Mouse (Mus musculus) hindbrain, embryonic 13.5 days (tissue): ENCODE measurements around the gene Azin2. TPM values are rescaled to one million over a fixed set of nuclear protein-coding genes. Genes with fewer than 3 reads are reported as not detected.

Experiments used
- ATAC-seq: fragments of 200-750 bp; cut with Nextera tagmentation; 2 replicates; pipeline ENCODE4 v1.8.0; 2017; ENCODE audit warnings: moderate TSS enrichment; ENCODE audit not compliant: low FRiP score
- H3K27ac ChIP-seq: fragments of 300-500 bp; sonication (generic); 2 replicates; pipeline ENCODE4 v1.5.1; 2015; ENCODE audit warnings: inconsistent platforms, mild to moderate bottlenecking, moderate library complexity
- H3K27me3 ChIP-seq: fragments of 300-500 bp; sonication (generic); 2 replicates; pipeline ENCODE4 v1.6.1; 2015; ENCODE audit warnings: mild to moderate bottlenecking, inconsistent platforms
- H3K36me3 ChIP-seq: fragments of 300-500 bp; sonication (generic); 2 replicates; pipeline ENCODE4 v1.6.1; 2015; ENCODE audit warnings: mild to moderate bottlenecking, inconsistent platforms
- H3K4me1 ChIP-seq: fragments of 300-500 bp; sonication (generic); replicated peaks from 2 replicates; pipeline ENCODE4 v1.6.1; 2015; ENCODE audit warnings: inconsistent platforms
- H3K4me2 ChIP-seq: fragments of 300-500 bp; sonication (generic); 2 replicates; pipeline ENCODE4 v1.6.1; 2015; ENCODE audit warnings: inconsistent platforms, mild to moderate bottlenecking, moderate library complexity
- H3K4me3 ChIP-seq: fragments of 300-500 bp; sonication (generic); 2 replicates; pipeline ENCODE4 v1.5.1; 2015; ENCODE audit warnings: mild to moderate bottlenecking, inconsistent platforms
- H3K9ac ChIP-seq: fragments of 300-500 bp; sonication (generic); 2 replicates; pipeline ENCODE4 v1.6.1; 2015; ENCODE audit warnings: mild to moderate bottlenecking, inconsistent platforms
- H3K9me3 ChIP-seq: fragments of 300-500 bp; sonication (generic); 2 replicates; pipeline ENCODE4 v1.6.1; 2016; ENCODE audit warnings: inconsistent platforms
- WGBS: fragments of 180-500 bp; shearing (Covaris S2); methylation state at CpG from one replicate; pipeline ENCODE4 v1.1.7; 2015; 5-methylcytosine and 5-hydroxymethylcytosine counted together
- polyA plus RNA-seq: library from polyadenylated mRNA; unstranded; fragments of >200 nt; fragmentation: Nextera tagmentation; extraction: Ambion mirVana; gene quantifications from 2 replicates; pipeline ENCODE4 v1.2.1, GENCODE M21; 2015

Azin2 gene
- polyA plus RNA-seq, 1 experiment from 2014 or later: 18.4 TPM

DNA sequence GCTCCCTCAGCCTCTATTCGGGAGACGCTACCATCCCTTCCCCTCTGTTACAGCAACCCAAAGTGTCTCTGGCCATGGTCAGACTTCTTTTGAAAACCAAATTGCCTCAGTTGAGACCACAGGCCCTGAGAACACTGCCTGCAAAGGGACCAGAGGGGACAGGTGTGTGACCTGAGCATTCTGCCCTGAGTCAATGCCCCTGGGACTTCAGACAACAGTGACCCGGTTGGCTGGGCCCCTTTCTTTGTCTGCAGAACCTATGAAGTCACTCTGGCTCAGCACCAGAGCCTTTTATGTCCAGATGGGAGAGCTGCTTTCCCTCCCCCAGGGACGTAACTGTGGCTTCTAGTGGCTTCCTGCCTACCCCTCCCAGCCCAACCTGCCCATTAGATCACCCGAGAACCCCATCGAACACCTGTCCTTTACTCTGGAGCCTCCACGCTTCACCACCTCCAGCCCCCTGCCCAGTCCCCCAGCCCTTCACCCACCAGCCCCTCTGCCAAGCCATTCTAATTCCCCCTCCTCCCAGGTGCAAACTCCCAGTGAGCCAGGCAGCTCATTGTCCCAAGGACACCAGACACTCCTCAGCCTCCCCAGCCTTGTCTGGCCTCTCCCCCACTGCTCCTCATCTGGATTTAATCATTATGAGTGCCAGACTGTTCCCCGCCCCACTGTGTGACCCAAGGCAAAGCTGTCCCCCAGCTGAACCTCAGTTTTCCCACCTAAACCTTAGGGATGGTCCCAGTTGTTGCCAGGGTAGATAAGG lies 58.0 kb downstream of the Azin2 start:
- Histone ChIP-seq H3K27ac (peak overlapping the region; percentile 25; the same call in 1 of the 2 replicates), H3K4me2 (no peak overlapping the region), H3K27me3 (0 out of 2 replicates have a peak, but pooled peaks cover 4% of the 10 kb centered on the region), H3K4me3 (no peak overlapping the region), H3K9ac (0 out of 2 replicates have a peak overlapping the region, but pooled peaks have one; percentile 11), H3K9me3 (no peaks in the 10 kb centered on the region), H3K4me1 (peaks cover 50% of the 10 kb centered on the region), H3K36me3 (peaks cover 35% of the 10 kb centered on the region)
- no peak for ATAC-seq
- 51% methylated on average over 8 of the region's 8 CpGs for WGBS

DNA sequence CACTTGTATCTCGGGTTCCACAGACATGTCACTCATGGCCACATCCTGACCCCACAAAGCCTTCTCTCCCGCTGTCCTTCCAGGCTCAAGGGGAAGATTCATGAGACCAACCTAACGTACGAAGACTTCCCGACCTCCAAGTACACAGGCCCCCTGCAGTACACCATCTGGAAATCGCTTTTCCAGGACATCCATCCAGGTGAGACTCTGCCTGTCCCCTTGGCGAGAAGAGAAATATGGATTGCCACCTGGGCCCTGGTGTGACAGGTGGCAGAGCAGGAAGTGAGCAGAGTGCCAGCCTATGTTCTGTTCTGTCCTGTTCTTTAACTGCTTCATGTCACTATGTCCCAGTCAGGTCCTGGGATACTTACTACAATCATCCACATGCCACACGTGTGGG lies 59.9 kb downstream of the Azin2 start:
- Histone ChIP-seq H3K27ac (no peak overlapping the region), H3K4me3 (no peak overlapping the region), H3K4me2 (no peak overlapping the region), H3K36me3 (peaks cover 30% of the 10 kb centered on the region), H3K27me3 (0 out of 2 replicates have a peak, but pooled peaks cover 4% of the 10 kb centered on the region), H3K4me1 (peaks cover 65% of the 10 kb centered on the region), H3K9ac (no peak overlapping the region), H3K9me3 (no peaks in the 10 kb centered on the region)
- 92% methylated on average over 8 of the region's 8 CpGs for WGBS
- no peak for ATAC-seq

DNA sequence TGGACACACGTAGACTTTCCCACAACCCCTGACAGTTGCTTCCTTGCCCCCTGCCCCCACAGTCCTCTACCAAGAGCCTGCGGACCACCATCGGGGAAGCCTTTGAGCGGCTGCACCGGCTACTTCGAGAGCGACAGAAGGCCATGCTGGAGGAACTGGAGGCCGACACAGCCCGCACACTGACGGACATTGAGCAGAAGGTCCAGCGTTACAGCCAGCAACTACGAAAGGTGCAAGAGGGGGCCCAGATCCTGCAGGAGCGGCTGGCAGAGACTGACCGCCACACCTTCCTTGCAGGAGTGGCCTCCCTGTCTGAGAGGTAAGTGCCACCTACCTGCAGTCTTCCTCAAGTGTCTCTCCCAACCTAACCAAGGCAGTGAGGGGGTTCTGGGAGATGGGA lies 61.8 kb downstream of the Azin2 start:
- peak overlapping the region; percentile 97 for H3K27ac ChIP-seq
- H3K9me3 ChIP-seq: no peaks in the 10 kb centered on the region
- H3K27me3 ChIP-seq: peaks cover 13% of the 10 kb centered on the region; the same call in 1 of the 2 replicates
- WGBS: 83% methylated on average over 14 of the region's 14 CpGs
- peaks cover 30% of the 10 kb centered on the region for H3K36me3 ChIP-seq
- no peak overlapping the region for H3K4me2 ChIP-seq
- peaks cover 52% of the 10 kb centered on the region for H3K4me1 ChIP-seq
- H3K4me3 ChIP-seq: no peak overlapping the region
- peak overlapping the region; percentile 67; the same call in 1 of the 2 replicates for H3K9ac ChIP-seq
- ATAC-seq: no peak

DNA sequence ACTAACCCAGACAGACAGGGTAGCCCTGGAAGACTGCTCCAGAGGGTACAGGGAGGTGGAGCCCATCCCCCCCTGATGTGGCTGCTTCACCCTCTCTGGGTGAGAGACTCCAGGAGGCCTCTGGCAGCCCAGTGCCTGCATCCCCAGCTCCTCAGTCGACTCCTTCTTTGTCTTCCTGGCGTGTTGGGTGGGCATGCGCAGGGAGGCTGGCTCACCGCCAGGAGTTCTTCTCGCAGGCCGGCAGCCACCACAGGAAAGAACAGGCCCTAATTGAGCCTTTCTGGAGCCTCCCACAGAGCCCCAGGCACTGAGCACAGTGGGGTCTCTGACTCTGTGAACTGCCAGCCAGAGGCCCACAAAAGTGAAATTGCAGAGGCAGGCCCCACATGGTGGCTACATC lies 62.9 kb downstream of the Azin2 start:
- Histone ChIP-seq H3K36me3 (peaks cover 34% of the 10 kb centered on the region), H3K4me2 (0 out of 2 replicates have a peak overlapping the region, but pooled peaks have one; percentile 4), H3K9me3 (no peaks in the 10 kb centered on the region), H3K4me1 (peaks cover 44% of the 10 kb centered on the region), H3K9ac (peak overlapping the region; percentile 67), H3K27ac (peak overlapping the region; percentile 97), H3K4me3 (no peak overlapping the region), H3K27me3 (peaks cover 13% of the 10 kb centered on the region; the same call in 1 of the 2 replicates)
- ATAC-seq: peak; percentile 86
- WGBS: 0% methylated on average over 6 of the region's 6 CpGs

DNA sequence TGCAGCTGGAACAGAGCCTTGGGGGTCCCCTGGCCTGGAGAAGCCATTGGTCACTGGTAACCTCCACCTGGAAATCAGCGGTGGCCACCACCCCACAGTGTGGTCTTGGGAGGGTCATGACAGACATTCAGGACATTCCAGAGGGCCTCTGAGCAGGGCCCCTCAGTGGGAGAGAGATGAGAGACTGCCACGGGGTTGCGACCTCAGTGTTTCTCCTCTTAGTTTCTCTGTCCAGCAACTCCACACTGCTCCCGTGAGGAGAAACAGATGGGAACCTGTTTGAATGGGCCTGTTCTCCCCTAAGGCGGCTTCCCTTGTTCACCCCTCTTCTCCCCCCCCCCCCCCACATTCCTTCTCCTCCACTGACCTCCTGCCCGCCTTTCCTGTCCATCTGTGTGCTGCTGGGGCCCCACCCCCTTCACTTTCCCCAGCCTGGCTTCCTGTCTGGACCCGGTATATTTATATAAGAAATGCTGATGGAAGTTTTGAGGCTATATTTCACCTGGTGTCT lies 64.3 kb downstream of the Azin2 start:
- H3K4me3 ChIP-seq: no peak overlapping the region
- peak overlapping the region; percentile 97 for H3K27ac ChIP-seq
- WGBS: 22% methylated on average over 6 of the region's 7 CpGs
- no peaks in the 10 kb centered on the region for H3K9me3 ChIP-seq
- H3K36me3 ChIP-seq: peaks cover 26% of the 10 kb centered on the region
- H3K9ac ChIP-seq: 0 out of 2 replicates have a peak overlapping the region, but pooled peaks have one; percentile 67
- peaks cover 43% of the 10 kb centered on the region for H3K4me1 ChIP-seq
- no peak overlapping the region for H3K4me2 ChIP-seq
- ATAC-seq: no peak
- peaks cover 13% of the 10 kb centered on the region; the same call in 1 of the 2 replicates for H3K27me3 ChIP-seq

DNA sequence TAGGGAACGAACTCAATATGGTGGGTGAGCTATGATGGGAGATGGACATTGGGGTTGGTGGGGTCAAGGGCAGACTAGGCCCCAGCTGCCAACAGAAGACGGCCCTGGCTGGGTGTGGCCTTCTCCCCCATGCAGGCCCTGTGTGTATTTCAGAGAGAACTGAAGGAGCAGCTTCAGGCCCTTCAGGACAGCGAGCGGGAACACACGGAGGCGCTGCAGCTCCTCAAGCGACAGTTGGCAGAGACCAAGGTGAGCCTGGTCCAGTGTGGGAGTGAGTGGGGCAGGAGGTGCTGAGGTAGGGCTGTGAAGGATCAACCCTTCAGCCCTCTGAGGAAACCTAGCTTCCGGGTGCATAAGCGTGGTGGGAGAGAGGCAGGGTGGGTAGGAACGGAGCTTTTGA lies 65.6 kb downstream of the Azin2 start:
- Histone ChIP-seq H3K4me2 (no peak overlapping the region), H3K9me3 (no peaks in the 10 kb centered on the region), H3K27me3 (peaks cover 8% of the 10 kb centered on the region; the same call in 1 of the 2 replicates), H3K9ac (no peak overlapping the region), H3K36me3 (peaks cover 17% of the 10 kb centered on the region), H3K4me3 (no peak overlapping the region), H3K27ac (no peak overlapping the region), H3K4me1 (peaks cover 55% of the 10 kb centered on the region)
- 91% methylated on average over 10 of the region's 10 CpGs for WGBS
- ATAC-seq: no peak

DNA sequence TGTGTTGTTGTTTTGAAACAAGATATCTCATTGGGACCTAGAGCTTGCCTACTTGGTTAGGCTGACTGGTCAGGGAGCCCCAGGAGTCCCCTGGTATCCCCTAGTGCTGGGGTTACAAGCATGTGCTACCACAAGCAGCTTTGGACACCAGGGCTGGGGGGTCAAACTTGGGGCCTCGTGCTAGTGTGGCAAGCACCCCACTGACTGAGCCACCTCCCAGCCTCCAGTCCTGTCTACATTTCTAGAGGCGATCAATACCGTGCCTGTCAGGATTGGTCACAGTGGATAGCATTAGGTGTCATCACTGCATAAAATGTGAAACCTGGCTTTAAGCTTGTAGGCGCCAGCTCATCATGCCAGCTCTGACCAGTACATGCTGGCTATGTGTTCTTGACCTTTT lies 66.4 kb downstream of the Azin2 start:
- H3K9me3 ChIP-seq: no peaks in the 10 kb centered on the region
- H3K4me2 ChIP-seq: no peak overlapping the region
- peaks cover 8% of the 10 kb centered on the region; the same call in 1 of the 2 replicates for H3K27me3 ChIP-seq
- peaks cover 14% of the 10 kb centered on the region for H3K36me3 ChIP-seq
- H3K4me1 ChIP-seq: peaks cover 63% of the 10 kb centered on the region
- 92% methylated on average over 4 of the region's 4 CpGs for WGBS
- H3K9ac ChIP-seq: no peak overlapping the region
- ATAC-seq: no peak
- no peak overlapping the region for H3K27ac ChIP-seq
- no peak overlapping the region for H3K4me3 ChIP-seq

DNA sequence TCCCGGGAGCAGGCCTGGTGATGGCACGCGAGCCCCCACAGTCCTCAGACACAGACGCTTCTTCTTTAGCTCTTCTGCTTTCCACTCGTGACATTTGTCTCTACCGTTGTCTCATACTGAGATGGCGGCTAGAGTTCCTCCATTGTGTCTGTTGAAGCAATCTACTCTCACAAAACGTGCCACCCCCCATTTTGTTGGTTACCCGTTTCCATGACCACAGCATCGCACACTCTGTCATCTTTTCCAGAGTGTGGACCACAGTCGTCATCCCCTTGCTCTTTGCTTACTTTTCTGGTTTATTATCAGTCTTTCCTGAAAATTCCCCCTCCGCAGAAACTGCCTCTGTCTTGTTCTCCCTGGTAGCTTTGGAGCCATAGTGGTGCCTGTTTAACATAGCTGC lies 68.1 kb downstream of the Azin2 start:
- WGBS: 74% methylated on average over 12 of the region's 12 CpGs
- Histone ChIP-seq H3K4me3 (no peak overlapping the region), H3K27ac (no peak overlapping the region), H3K9me3 (no peaks in the 10 kb centered on the region), H3K9ac (no peak overlapping the region), H3K36me3 (peaks cover 9% of the 10 kb centered on the region), H3K27me3 (peaks cover 11% of the 10 kb centered on the region; the same call in 1 of the 2 replicates), H3K4me1 (peaks cover 57% of the 10 kb centered on the region), H3K4me2 (no peak overlapping the region)
- no peak for ATAC-seq

DNA sequence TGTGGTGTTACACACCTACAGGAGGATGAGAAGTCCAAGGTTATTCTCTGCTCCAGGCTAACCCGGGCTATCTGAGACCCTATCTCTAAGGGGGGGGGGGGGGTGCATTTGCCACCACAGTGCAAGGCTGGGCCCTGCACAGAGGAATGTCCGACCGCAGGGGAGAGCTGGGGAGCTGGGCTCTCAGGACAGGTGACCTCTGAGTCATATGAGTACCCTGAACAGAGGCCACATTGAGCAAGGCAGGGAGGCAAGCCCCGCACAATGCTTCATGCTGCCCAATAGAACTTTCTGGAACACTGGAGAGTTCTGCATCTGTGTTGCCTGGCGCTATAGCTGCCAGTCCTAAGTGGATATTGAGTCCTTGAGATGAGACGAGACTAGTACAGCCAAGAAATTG lies 70.1 kb downstream of the Azin2 start:
- no peak for ATAC-seq
- 81% methylated on average over 6 of the region's 6 CpGs for WGBS

DNA sequence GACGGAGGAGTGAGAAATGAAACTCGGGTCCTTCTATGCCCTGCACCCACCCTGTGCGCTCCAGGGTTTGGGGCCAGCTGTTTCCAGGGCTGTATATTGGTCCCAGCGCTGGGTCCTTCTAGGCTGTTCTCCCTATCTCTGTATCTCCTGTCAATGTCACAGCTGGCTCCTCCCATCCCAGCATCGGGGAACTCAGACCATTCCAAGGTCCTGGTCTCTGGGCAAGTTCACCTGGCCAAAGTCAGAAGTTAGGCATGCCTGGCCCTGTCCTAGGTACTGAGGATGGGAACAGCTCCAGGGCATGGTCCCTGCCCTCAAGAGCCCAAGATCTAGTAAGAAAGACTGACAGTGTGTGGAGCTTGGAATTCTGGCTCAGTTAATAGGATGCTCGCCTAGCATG lies 70.5 kb downstream of the Azin2 start:
- no peak overlapping the region for H3K4me2 ChIP-seq
- 87% methylated on average over 6 of the region's 6 CpGs for WGBS
- H3K9ac ChIP-seq: no peak overlapping the region
- no peak for ATAC-seq
- no peak overlapping the region for H3K4me3 ChIP-seq
- H3K9me3 ChIP-seq: no peaks in the 10 kb centered on the region
- peaks cover 7% of the 10 kb centered on the region; the same call in 1 of the 2 replicates for H3K27me3 ChIP-seq
- H3K27ac ChIP-seq: peak overlapping the region; percentile 44; the same call in 1 of the 2 replicates
- peaks cover 64% of the 10 kb centered on the region for H3K4me1 ChIP-seq
- peaks cover 12% of the 10 kb centered on the region for H3K36me3 ChIP-seq

More for the DNA sequence above, 70.1 kb downstream of the Azin2 start:
- no peak overlapping the region for H3K4me3 ChIP-seq
- H3K4me1 ChIP-seq: peaks cover 60% of the 10 kb centered on the region
- H3K9me3 ChIP-seq: no peaks in the 10 kb centered on the region
- peak overlapping the region; percentile 44; the same call in 1 of the 2 replicates for H3K27ac ChIP-seq
- H3K4me2 ChIP-seq: no peak overlapping the region
- peaks cover 11% of the 10 kb centered on the region; the same call in 1 of the 2 replicates for H3K27me3 ChIP-seq
- H3K36me3 ChIP-seq: peaks cover 12% of the 10 kb centered on the region
- no peak overlapping the region; the same call in 1 of the 2 replicates for H3K9ac ChIP-seq

DNA sequence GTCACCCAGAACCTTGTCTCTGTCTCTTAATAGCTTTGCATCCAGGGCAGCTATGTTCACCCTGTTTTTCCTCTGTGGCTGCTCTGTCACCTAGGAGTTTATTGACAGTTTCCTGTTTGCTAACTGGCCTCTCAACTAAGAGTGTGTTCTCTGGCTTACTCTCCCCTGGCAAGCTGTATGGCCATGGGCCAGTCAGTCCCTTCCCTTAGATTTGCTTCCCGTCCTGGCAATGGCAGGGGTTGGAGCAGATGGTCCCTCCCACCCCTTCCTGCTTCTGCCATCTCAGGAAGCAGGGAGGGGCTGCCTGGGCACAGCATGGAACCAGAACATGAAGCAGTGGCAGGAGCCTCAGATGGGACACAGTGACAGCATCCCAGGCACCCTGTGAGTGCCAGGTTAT lies 71.1 kb downstream of the Azin2 start:
- WGBS: 26% methylated on average over 1 of the region's 1 CpGs
- no peak for ATAC-seq
- Histone ChIP-seq H3K27me3 (0 out of 2 replicates have a peak, but pooled peaks cover 3% of the 10 kb centered on the region), H3K9ac (peak overlapping the region; percentile 35; the same call in 1 of the 2 replicates), H3K9me3 (no peaks in the 10 kb centered on the region), H3K4me2 (no peak overlapping the region), H3K4me3 (no peak overlapping the region), H3K4me1 (peaks cover 70% of the 10 kb centered on the region), H3K27ac (peak overlapping the region; percentile 44; the same call in 1 of the 2 replicates), H3K36me3 (peaks cover 12% of the 10 kb centered on the region)
